Comparison of ENCODE assay signal across 8 mouse cellular contexts in the genomic region with DNA sequence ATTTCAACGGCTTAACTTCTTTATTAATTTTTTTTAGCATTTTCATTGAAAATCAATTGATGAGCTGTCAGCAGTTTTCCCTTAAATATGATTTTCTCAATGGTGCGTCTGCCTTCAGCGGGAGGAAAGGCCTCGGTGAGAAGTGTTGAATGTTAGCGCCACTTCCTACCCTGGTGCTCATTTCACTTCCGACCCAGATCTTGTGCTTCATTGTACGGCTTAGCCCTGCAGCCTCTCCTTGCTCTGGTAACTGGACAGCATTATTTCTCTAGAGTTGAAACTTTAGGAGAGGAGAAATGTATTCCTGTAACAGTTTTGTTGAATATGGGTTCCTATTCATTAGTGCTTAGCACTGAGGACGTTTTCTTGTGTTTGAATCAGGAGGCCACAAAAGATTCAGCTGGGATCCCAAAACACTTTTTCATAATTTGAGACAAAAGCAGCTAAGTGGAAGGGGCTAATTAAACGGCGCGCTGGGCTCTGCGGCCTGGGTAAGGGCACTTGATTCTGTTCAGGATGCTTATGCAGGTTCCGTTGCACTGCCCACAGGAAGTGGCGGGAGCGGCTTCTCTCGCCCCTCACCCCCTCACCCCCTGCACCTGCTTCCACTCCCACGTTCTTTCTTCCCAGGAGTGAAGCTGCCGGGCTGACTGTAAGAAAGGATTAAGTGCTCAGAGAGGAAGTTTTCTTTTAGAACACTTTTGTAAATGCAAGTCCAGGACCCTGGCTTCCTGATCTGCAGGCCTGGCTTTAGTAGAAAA. TPM values are rescaled to one million over a fixed set of nuclear protein-coding genes. Genes with fewer than 3 reads are reported as not detected.
DNase-seq lines count a peak whose midpoint lies in the region; ATAC-seq and TF ChIP-seq lines count a peak whose summit lies in the region.
"Had no signal": no experiment of that assay in that cellular context is flagged by ENCODE, and none has a peak within 500 bp of the region (broad histone marks: within the 10 kb centered on the region; RNA-seq: fewer than 3 reads in every experiment).

No protein-coding gene starts in this region.

- H3K27me3 ChIP-seq in kidney, embryonic 16.5 days (ENCODE audit: insufficient read depth, low read length), result no peaks in the 10 kb centered on the region
- no peaks in the 10 kb centered on the region for H3K27me3 ChIP-seq in kidney, adult 2 months (replicated peaks; ENCODE audit: control insufficient read depth, insufficient read depth, low read length)
- no peaks in the 10 kb centered on the region for H3K27me3 ChIP-seq in forebrain, postnatal 0 days (ENCODE audit: insufficient read depth, low read length)

- intact Hi-C loops in gastrocnemius, postnatal 36 days (cut with DNase I), result no loop called here

- ATAC-seq in kidney, embryonic 16.5 days (ENCODE audit: low FRiP score, low TSS enrichment), result no peak
- ATAC-seq in forebrain, postnatal 0 days, result peak; percentile 71; the same call in 1 of the 2 replicates

- TF ChIP-seq POLR2A in kidney, adult 2 months (IDR thresholded peaks at IDR 0.05; ENCODE audit: low read depth, low read length), result no peak

- H3K36me3 ChIP-seq in kidney, embryonic 16.5 days (ENCODE audit: insufficient read depth, low read length), result peaks cover 14% of the 10 kb centered on the region
- no peaks in the 10 kb centered on the region for H3K36me3 ChIP-seq in kidney, adult 2 months (ENCODE audit: control insufficient read depth, insufficient read depth, low read length)
- H3K36me3 ChIP-seq in forebrain, postnatal 0 days (ENCODE audit: insufficient read depth), result no peaks in the 10 kb centered on the region

- no peak overlapping the region for H3K4me2 ChIP-seq in kidney, embryonic 16.5 days (replicated peaks; ENCODE audit: low read depth, low read length)
- no peak overlapping the region for H3K4me2 ChIP-seq in forebrain, postnatal 0 days (ENCODE audit: low read depth)

- DNase-seq in kidney, adult 2 months, result no peak
- DNase-seq in forebrain, postnatal 0 days, result peak; percentile 30
- DNase-seq in naive thymus-derived CD4-positive, alpha-beta T cell, adult 2 months (ENCODE audit: low read depth), result peak; percentile 26
- no peak for DNase-seq in cerebellum, postnatal 4 days (ENCODE audit: low spot score in 2 of 2)
- DNase-seq in gastrocnemius, postnatal 36 days, result no peak
- DNase-seq: right cerebral cortex, postnatal 14 days had no signal

- peaks cover 16% of the 10 kb centered on the region for H3K4me1 ChIP-seq in kidney, embryonic 16.5 days (ENCODE audit: insufficient read depth, low read length)
- H3K4me1 ChIP-seq in kidney, adult 2 months (ENCODE audit: control insufficient read depth, insufficient read depth, low read length), result no peaks in the 10 kb centered on the region
- peaks cover 12% of the 10 kb centered on the region for H3K4me1 ChIP-seq in brown adipose tissue, adult 24 weeks (ENCODE audit: control insufficient read depth, insufficient read depth, insufficient read length, low read length)
- peaks cover 5% of the 10 kb centered on the region for H3K4me1 ChIP-seq in forebrain, postnatal 0 days (ENCODE audit: insufficient read depth)

- 45% methylated on average over 18 of the region's 18 CpGs for WGBS in kidney, embryonic 16.5 days
- 57% methylated on average over 18 of the region's 18 CpGs for WGBS in kidney, adult 2 months
- WGBS in forebrain, postnatal 0 days, result 11% methylated on average over 18 of the region's 18 CpGs

- peak overlapping the region; percentile 28; the same call in 1 of the 2 replicates for H3K9ac ChIP-seq in kidney, embryonic 16.5 days (replicated peaks; ENCODE audit: low read length)
- no peak overlapping the region for H3K9ac ChIP-seq in forebrain, postnatal 0 days

- no peaks in the 10 kb centered on the region for H3K9me3 ChIP-seq in kidney, embryonic 16.5 days (ENCODE audit: low read length)
- no peaks in the 10 kb centered on the region for H3K9me3 ChIP-seq in forebrain, postnatal 0 days (ENCODE audit: low read length)

- H3K4me3 ChIP-seq in kidney, embryonic 16.5 days (ENCODE audit: low read length), result no peak overlapping the region
- H3K4me3 ChIP-seq in kidney, adult 2 months (ENCODE audit: insufficient read depth, low read depth, low read length), result no peak overlapping the region
- H3K4me3 ChIP-seq in brown adipose tissue, adult 24 weeks (ENCODE audit: insufficient read depth, low read depth, low read length), result no peak overlapping the region
- no peak overlapping the region for H3K4me3 ChIP-seq in forebrain, postnatal 0 days (ENCODE audit: low read depth, low read length)

- H3K27ac ChIP-seq in kidney, embryonic 16.5 days (ENCODE audit: low read length), result peak overlapping the region; percentile 69
- H3K27ac ChIP-seq in kidney, adult 2 months (ENCODE audit: insufficient read depth, low read depth, low read length), result no peak overlapping the region
- peak overlapping the region; percentile 10 for H3K27ac ChIP-seq in brown adipose tissue, adult 24 weeks (replicated peaks; ENCODE audit: low read depth, low read length)
- H3K27ac ChIP-seq in forebrain, postnatal 0 days (ENCODE audit: low read depth, low read length), result 0 out of 2 replicates have a peak overlapping the region, but pooled peaks have one; percentile 24

- no peak for TF ChIP-seq CTCF in kidney, adult 2 months (conservative IDR thresholded peaks at IDR 0.05; ENCODE audit: insufficient read depth, insufficient read length, low read depth, low read length)
- TF ChIP-seq CTCF in forebrain, postnatal 0 days (IDR thresholded peaks at IDR 0.05; ENCODE audit: low read depth), result peak; percentile 23; the same call in 1 of the 2 replicates

RNA-seq across cellular contexts. Expression of a gene that starts 36.2 kb away (rescaled TPM):
- 17.5 and 20.4 TPM in 2 replicates for polyA plus RNA-seq in kidney, embryonic 16.5 days (2015; fragmentation: Nextera tagmentation; extraction: Ambion mirVana)
- polyA plus RNA-seq in kidney, adult 2 months (2012; rRNA removed), result 3.7 and 5.1 TPM in 2 replicates
- polyA plus RNA-seq in brown adipose tissue, adult 24 weeks (2012; ENCODE audit: insufficient read depth, insufficient read length, missing spikeins), result 6.6 and 8.2 TPM in 2 replicates
- 13.6 and 17.1 TPM in 2 replicates for total RNA-seq in forebrain, postnatal 0 days (2014; rRNA removed)
- 5.9 and 8.8 TPM in 2 replicates for polyA plus RNA-seq in forebrain, postnatal 0 days (2015; fragmentation: Nextera tagmentation; extraction: Ambion mirVana)
- total RNA-seq in gastrocnemius, postnatal 36 days (2021), result 10 to 100 TPM in 1 of 2 experiments, 1 to 10 TPM in 1; 8.2 to 10.9 TPM

Comparison
In these comparisons a context has a peak if more than half of its experiments do, and no peak if none do; other contexts are left out.
1. DNase-seq: peak in forebrain, postnatal 0 days (single experiment) and naive thymus-derived CD4-positive, alpha-beta T cell, adult 2 months (single experiment); none in kidney, adult 2 months (single experiment), cerebellum, postnatal 4 days (0 of 2) and gastrocnemius, postnatal 36 days (0 of 2).